Mouse (Mus musculus): ENCODE data around the gene Sbno1.

Sbno1 gene

GRCm38 (mm10) chr5:124442628-124443027, 16.8 kb upstream of the Sbno1 start:
- DNase-seq, result no peak

DNA sequence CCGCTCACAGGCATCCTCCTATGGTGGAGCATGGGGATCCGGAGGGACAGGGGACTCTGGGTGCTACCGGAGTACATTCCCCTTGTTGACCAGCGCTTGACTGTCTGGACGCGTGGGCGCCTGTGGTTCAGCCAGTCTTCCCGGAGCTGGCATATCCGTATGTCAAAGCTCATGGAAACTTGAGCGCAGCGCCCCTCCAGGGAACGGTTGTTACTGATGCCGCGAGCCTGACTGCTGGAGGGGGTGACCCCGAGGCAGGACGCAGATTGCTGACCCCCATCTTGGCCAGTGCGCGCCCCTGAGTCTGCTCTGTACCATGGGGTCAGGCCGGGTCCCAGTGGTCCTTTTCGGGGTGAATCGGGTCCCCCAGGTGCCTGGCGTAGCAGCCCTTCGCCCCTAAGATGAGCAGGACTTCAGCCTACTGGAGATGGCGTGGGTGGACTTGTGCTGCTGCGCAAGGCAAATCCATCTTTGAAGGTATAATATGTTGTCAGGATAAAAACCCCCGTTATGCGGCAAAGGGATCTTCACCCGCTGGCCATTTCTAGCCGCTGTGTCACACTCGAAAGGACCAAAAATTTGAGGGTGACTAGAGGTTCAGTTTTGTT, 14.4 kb upstream of the Sbno1 start:
- DNase-seq, result no peak

GRCm38 (mm10) chr5:124439447-124440093, 13.8 kb upstream of the Sbno1 start, which contains the start of gene Kmt5a:
Kmt5a (plus strand) TSS chr5:124439930.
- DNase-seq, result peak; percentile 99

GRCm38 (mm10) chr5:124438746-124439145, 12.9 kb upstream of the Sbno1 start:
- DNase-seq, result no peak

- no peak for DNase-seq
Observed at GRCm38 (mm10) chr5:124438229-124438628, 12.4 kb upstream of the Sbno1 start.

- DNase-seq, result peak; percentile 22
Observed at GRCm38 (mm10) chr5:124433048-124433447, 7.2 kb upstream of the Sbno1 start.

- DNase-seq, result peak; percentile 86
Observed at GRCm38 (mm10) chr5:124432398-124433012, 6.7 kb upstream of the Sbno1 start.

DNA sequence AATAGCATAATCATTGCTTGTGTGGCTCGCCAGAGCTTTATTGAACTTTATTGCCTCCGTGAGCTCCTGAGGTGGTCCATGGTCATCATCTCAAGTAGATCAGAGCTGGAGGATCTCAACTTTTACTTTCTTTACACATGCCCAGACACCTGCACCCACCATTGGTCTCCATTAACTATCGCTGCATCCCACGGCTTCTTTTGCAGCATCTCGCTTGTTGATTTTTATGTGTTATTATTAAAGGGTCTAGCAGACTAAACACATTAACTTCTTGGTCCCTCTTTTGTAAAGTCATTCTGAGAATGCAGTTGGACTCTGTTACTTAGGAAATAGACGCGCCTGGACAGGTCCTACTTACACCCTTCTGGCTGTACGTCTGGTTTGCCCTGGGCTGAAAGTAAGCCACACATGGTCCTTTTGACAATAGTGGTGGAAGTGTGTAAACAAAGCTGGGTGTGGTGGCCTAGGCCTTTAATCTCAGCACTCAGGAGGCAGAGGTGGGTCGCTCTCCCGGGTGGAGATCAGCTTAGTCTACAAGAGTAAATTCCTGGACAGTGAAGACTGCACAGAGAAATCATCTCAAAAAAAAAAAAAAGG, 772 bp upstream of the Sbno1 start:
- DNase-seq, result peak; percentile 58

DNA sequence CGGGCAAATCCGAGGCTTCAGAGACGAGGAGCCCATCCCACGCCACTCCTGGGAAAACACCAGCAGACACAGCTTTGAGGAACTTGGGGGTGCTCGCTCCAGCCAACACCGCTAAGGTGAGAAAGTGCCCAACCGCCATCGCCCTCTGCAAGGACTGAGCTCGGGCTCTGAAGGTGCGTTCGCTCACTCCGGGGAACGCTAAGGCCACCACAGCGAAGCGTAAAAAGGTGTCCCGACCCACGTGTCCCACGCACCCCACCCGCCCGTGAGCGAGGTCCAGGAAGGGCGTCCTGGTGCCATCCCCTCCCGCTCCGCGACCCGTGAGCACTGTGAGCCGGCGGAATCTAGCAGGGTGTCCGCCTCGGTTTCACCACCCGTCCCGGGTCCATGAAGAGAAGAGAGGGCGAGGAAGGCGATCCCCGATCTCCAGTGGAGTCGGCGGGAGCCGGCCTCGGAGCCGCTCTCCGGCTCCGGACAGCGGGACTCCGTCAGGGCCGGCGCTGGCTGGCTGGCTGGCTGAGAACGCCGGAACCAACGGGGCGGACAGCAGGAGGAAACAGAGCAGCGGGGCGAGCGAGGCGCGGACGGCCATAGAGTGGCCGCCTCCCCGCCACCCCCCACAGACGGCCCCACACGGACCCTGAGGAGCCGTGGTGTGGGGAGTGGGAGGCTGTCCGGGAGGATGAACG, 934 bp downstream of the Sbno1 start:
- DNase-seq, result no peak

- DNase-seq, result peak; percentile 61
Observed at GRCm38 (mm10) chr5:124424200-124424722, 1.5 kb downstream of the Sbno1 start.

GRCm38 (mm10) chr5:124421786-124422185, 4.0 kb downstream of the Sbno1 start:
- no peak for DNase-seq

DNA sequence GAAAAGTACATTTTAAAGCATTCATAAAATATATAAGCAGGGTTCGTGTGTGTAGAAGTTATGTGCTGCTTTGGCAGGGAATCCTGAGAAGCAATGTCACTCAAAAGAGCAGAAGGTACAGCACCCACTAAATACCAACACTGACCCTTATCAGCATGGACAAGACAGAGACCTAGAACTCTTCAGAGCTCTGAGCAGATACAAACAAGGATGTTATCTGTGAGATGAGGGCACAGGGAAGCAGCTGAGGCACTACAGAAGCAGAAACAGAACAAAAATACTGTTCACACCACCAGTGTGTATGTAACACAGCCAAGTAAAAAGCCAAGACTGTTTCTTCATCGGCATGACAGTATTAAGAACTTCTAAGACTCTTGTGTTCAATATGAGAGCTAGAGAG, 6.9 kb downstream of the Sbno1 start:
- no peak for DNase-seq

GRCm38 (mm10) chr5:124412163-124412562, 13.6 kb downstream of the Sbno1 start:
- DNase-seq, result no peak

DNA sequence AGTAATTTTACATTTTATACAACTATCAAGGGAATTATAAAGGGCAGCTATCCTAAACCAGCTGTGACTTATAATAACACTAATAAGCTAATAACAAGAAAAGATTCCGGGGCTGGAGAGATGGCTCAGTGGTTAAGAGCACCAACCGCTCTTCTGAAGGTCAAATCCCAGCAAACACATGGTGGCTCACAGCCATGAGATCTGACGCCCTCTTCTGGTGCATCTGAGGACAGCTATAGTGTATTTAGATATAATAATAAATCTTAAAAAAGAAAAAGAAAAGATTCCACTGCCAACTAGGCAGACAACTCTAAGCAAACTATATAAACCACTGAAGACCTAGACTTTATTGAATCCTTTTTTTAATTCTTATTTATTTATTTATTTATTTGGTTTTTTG, 15.0 kb downstream of the Sbno1 start:
- DNase-seq, result no peak

- DNase-seq, result no peak
Observed at GRCm38 (mm10) chr5:124393726-124394125, 32.1 kb downstream of the Sbno1 start.

GRCm38 (mm10) chr5:124392412-124392811, 33.4 kb downstream of the Sbno1 start:
- no peak for DNase-seq

DNA sequence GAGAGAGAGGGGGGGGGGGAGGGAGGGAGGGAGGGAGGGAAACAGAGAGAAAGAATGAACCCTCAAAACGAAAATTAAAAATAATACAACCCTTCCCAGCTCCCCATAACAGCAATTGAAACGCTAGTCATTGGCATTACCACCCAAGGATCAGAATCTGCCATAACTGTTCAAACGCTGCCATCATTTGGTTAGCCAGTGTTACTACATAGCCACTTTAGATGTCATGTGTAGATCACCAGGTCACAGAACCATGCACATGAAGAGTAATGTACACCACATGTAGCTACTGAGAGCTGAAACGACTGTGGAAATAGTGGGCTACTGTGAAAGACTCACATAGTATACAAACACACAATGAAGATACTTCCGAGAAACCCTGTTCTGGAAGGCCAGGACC, 37.9 kb downstream of the Sbno1 start:
- DNase-seq, result no peak

GRCm38 (mm10) chr5:124380121-124380520, 45.7 kb downstream of the Sbno1 start:
- no peak for DNase-seq

- no peak for DNase-seq
Observed at GRCm38 (mm10) chr5:124377149-124377548, 48.7 kb downstream of the Sbno1 start.

GRCm38 (mm10) chr5:124376401-124376800, 49.4 kb downstream of the Sbno1 start:
- DNase-seq, result no peak

DNA sequence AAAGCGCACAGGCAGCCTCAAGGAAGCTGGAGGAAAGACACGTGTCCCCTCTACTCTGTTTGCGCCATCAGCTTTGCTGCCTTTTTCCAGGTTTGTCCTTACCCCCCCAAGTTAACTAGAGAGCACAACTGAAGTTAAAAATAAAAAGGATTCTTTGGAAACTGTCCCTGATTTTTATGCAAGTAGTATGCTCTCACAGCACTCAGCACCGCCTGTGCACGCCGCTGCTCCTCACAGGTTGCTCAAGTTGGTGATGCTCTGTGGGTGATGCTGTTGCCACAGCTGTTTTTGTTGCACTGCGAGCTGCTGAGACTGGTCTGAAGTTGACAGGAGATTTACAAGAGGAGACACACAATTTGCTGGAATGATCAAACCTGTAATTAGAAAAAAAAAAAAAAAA, 51.5 kb downstream of the Sbno1 start:
- DNase-seq, result no peak

DNA sequence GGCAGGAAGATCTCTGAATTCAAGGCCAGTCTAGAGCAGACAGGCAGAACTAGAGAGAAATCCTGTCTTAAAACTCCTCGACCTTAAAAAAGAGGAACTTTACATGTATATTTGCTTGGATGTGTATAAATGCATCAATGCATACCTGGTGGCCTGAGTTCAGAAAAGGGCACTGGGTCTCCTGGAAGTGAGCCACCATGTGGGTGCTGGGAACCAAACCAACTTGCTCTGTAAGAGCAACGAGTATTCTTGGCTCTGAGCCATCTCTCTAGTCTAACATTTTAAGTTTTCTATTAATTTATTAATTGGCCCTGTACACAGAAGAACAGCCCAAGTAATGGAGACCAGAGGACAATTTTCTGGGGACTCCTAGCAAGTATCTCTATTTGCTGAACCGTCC, 59.1 kb downstream of the Sbno1 start:
- no peak for DNase-seq

DNA sequence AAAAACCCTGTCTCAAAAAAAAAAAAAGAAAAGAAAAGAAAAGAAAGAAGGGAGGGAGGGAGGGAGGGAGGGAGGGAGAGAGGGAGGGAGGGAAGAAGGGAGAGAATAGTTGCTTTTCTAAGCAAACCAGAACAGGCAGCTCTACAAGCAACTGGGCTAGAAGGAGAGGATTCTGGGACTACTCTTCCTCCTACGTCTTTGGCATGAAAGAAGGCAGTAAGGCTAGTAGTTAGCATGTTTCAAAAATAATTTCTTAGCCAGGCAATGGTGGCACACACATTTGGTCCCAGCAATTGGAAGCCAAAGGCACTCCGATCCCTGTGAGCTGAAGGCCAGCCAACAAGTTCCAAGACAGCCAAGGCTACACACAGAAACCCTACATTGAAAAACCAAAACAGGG, 60.0 kb downstream of the Sbno1 start:
- DNase-seq, result no peak

Data from cerebellum, adult 9-10 months (tissue).